Mouse (Mus musculus): ENCODE measurements around the gene Sfxn2.
"Not testable (repeated sequence)": the region's sequence is repeated elsewhere in the genome, so short reads cannot be mapped to it uniquely, and the experiment has no call there.

Sfxn2 gene

DNA sequence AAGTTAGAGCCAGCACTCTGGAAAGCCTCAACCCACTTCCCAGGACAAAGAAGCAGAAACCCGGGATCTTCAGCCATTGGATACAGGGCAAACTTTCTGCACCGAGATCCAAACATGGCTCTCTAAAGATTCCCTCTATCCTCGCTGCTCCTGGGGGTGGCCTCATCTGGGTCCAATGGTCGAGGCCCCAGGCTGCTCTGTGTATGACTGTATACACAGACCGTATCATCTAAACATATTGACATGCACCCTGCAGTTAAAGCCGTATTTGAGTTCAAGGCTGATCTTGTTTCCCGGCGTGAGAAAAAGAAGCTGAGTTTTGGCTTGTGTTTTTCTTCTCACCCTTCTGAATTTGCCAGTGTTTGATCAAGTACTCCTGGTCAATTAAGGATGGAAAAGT lies 30.4 kb upstream of the Sfxn2 start:
- no peak for DNase-seq (ENCODE audit: low read depth, low spot score)

DNA sequence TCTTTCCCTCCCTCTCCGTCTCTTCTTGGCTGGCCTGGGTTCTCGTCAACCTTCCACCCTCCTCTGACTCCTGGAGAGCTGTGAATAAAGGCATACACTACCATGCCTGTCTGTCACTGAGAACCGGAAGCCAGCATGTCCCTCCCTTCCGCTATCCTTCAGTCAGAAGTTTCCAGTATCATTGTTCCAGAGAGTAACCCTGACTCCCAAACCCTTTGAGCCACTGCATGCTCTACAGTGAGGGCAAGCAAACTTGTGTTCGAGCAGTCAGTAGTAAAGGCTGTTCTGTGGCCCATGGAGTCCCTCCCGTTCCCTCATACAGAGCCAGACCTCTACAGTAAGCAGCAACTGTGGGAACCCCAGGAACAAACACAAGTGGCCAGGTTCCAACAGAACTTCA lies 25.6 kb upstream of the Sfxn2 start:
- no peak for DNase-seq (ENCODE audit: low read depth, low spot score)

DNA sequence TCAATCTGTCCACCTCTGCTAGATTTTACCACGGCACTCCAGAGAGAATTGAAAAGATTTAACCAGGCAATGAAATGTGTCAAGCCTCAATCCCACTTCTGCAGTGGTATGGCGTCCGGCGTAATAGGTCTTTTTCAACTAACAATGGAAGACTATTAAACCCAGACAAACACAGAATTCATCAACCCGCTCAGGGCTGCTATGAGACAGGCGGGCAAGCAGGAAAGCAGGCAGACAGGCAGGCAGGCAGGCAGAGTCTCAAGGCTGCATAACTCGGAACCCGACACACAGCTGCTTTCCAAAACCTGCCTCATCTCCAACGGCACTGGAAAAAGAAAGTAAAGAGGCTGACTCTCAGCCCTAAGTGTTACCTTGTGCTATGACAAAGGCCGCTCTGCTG lies 25.1 kb upstream of the Sfxn2 start:
- no peak for DNase-seq (ENCODE audit: low read depth, low spot score)

DNA sequence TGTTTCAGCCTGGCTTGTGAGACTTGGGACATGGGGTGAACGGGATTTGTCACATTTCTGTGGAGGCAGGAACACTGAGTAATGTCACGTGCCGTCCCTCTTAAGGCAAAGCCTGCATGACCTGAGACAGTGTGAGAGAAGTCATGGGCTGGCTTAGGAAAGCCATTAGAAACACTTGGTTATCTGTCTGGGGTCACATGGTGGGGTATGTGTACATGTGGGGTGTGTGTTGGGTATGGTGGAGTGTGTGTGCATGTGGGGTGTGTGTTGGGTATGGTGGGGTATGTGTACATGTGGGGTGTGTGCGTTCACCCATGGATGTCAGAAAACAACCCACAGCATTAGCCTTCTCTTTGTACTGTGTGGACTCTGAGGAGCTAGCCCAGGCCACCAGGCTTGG lies 22.8 kb upstream of the Sfxn2 start:
- no peak for DNase-seq (ENCODE audit: low read depth, low spot score)

DNA sequence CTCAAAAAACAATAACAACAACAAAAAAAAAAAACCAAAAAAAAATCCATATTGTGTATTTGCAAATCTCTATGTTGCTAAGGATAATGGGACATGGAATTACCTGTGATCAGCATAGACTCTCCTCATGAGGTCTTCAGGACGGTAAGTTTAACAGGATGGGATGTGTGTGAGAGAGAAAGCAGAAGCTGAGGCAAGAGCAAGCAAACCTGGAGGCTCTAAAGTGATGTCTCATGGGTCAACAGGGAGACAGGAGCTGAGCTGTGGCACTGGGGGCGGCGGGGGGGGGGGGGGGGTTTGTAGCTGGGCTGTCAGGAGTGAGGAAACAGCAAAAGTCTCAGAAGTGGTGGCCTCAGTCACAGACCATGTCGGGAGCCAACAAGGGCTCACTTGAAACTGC lies 20.7 kb upstream of the Sfxn2 start:
- DNase-seq (ENCODE audit: low read depth, low spot score) = no peak

DNA sequence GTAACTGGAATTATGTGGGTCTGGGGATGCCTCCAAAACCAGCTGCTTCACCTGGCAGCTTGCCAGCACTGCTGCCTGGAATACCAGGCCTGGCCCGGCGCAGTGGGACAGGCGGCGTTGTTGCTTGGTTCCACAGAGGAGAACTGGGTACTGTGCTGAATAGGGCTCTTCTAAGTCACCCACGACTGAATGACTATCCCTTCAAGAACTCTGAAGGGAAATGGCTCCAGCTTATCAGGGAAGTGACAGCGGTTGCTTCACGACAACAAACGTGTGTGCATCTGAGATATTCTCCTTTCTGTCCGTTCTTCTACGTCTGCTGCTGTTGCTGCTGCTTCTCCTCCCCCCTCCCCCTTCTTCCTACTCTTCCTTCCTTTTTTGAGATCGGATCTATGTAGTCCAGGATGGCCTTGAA lies 19.6 kb upstream of the Sfxn2 start:
- DNase-seq (ENCODE audit: low read depth, low spot score) = peak; percentile 36

DNA sequence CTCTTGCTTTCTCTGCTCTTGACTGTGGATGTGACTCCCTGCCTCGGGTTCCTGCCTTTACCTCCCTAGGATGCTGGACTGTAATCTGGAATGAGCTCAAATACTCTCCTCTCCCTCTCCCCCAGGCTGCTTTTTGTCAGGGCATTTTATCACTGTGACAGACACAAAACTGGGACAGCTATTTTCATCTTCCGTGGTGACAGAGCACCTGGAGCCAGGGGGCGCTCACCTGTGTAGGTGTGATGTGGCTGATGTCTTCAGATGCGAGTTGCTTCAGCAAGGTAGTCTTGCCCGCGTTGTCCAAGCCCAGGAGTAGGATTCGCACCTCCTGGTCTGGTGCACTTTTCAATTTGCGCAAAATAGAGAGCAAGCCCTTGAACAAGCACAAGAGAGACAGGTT lies 15.2 kb upstream of the Sfxn2 start:
- DNase-seq (ENCODE audit: low read depth, low spot score) = no peak

DNA sequence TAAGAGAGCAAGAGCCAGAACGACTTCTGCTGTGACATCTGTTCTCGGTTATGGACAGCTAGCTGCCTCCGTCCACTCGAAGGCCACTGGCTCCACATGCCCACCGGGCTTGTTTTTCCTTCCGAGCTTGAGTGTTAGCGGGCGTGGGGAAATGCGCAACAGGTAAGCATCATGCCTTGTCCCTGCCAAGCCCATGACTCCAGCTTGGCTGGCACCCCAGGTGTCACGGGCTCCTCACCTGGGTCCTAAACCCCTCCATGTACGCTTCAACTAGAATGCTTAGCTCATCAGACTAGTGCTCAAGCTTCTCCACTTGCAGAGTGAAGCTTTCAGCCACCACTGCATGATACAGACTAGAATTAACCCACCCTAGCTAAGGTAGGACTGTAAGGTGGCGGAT lies 14.5 kb upstream of the Sfxn2 start:
- no peak for DNase-seq (ENCODE audit: low read depth, low spot score)

DNA sequence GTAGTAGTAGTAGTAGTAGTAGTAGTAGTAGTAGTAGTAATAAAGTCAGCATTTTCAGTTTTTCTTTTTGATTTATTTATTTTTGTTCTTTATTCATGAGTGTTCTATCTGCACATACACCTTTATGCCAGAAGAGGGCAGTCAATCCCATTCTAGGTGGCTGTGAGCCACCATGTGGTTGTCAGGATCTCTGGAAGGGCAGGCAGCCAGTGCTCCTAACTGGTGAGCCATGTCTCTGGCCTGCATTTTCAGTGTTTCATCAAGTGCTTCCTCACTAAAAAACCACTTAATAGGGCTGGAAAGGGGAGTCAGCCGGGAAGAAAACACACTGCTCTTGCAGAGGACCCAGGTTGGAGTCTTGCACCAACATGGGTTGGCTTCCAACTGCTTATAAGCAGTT lies 11.0 kb upstream of the Sfxn2 start:
- DNase-seq (ENCODE audit: low read depth, low spot score) = peak; percentile 35

DNA sequence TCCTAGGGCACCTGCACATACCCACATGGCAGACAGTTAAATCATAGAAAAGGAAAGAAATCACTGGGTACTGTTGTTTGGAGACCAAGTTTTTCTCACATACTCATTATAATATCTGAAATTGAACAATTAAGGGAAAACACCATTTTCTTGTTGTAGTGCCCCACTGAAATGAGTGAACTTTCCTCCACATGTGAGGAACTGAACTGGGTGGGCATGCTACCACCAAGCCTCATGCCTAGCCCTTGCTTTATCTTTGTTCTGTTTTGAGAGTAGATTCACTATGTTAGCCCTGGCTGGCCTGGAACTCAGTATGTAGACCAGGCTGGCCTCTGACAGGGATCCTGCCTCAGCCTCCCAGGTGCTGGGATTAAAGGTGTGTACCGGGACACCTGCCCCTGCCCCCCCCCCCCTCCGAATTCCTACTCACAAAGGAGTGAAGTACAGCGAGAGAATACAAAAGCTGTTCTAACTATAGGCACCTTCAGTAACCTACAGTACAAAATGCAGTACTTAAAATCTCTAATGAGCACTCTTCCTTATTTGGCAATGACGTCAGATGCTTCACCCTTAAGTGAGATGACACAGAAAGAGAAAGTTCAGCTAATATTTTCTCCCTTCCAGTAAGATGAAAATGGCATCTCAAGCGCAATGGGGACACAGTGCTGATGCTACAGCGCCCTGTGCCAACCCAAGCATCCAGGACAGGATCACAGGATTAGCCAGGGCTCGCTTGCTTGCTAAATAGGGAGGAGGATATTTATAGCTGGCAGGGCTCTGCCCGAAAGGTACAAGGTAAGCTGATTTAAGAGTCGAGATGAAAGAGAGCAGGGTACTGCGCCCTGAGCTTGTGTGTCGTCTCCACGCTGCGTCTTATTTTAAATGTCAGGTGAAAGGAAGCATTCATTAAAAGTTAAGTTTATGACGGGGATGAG lies 10.3 kb upstream of the Sfxn2 start:
- no peak for DNase-seq (ENCODE audit: low read depth, low spot score)

DNA sequence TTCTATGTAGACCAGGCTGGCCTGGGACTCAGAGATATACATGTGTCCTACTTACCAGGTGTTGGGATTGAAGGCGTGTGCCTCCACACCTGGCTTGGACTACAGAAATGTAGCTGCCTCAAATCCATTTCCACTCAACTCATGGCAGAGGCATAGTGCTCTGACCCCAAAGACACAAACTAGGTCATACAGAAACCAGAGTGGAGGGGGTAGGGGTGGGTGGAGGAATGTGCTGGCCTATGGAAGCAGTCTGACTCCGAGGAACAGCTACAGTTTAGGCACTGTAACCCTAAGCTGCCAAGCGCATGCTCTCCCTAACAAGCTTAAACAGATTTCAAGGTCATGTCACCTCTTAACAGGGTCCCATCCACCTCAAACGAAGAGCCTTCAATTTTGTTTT lies 9.6 kb upstream of the Sfxn2 start:
- no peak for DNase-seq (ENCODE audit: low read depth, low spot score)

DNA sequence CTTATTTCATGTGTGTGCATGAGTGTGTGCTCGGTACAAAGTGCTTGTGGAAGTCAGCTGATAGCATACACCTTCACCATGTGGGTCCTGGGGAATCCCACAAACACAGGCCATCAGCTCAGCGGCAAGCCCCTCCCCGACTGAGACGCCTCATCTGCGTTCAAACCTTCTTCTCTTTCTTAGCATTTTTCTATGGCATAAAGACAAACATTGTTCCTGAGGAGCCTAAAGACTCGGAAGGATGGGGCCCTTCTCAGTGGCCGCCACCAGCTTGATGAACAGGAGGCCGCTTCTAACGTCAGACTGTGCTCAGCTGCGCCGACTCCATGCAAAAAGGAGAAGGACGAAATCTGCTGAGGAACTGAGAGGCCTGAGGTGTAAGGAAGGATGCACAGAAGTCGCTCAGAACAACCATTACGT lies 9.1 kb upstream of the Sfxn2 start:
- no peak for DNase-seq (ENCODE audit: low read depth, low spot score)

DNA sequence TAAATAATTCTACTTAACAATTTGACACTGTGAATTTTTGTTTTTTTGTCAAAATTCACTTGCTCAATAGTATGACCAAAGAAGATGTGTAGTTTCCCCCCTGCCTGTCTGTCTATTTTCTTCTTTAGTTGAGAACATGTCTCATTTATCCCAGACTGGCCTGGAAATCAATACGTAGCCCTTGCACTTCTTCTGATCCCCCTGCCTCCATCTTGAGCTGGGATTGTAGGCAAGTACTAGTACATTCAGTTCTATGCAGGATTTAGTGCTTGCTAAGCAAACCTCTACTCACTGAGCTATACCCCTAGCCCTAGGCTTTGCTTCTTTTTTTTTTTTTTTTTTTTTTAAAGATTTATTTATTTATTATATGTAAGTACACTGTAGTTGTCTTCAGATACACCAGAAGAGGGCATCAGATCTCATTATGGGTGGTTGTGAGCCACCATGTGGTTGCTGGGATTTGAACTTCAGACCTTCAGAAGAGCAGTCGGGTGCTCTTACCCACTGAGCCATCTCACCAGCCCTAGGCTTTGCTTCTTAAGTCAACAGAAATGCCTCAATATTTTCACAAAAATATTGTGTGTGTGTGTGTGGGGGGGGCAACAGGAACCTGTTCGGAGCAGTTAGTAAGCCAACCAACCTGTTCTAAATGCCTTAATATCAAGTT lies 1.8 kb upstream of the Sfxn2 start:
- DNase-seq (ENCODE audit: low read depth, low spot score) = not testable (repeated sequence)

DNA sequence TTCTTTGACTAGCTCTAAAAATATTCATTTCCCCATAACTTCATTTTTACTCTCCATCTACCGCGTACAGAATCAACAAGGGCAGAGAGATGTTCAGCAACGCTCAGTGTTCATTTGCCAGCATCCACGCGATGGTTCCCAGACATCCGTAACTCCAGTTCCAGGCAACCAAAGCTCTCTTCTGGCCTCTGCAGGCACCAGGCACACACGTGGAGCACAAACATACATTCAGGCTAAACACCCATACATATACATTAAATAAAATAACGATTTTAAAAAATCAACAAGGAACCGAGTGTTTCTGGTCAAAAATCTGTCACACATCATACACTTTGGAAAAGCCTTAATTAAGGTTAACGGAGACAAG lies 1.3 kb upstream of the Sfxn2 start:
- no peak for DNase-seq (ENCODE audit: low read depth, low spot score)

DNA sequence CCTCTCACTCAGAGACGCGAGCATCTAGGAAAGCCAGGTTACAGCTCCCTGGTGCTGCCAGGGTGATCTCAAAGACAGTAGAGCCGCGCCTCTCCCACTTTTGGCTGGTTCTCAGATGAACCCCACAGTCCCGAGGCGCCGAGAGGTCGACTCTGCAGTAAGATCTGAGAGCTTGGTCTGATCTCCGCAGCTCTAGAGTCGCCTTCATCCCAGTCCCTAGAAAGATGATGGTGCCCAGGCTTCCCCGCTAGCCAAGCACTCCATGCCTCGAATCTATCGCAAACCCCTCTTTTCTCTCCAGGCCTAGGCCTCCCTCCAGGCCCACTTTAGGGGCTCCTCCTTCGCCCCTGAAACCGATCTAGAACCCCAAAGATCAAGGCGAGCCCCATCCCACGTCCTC lies 617 bp upstream of the Sfxn2 start:
- peak; percentile 17 for DNase-seq (ENCODE audit: low read depth, low spot score)

DNA sequence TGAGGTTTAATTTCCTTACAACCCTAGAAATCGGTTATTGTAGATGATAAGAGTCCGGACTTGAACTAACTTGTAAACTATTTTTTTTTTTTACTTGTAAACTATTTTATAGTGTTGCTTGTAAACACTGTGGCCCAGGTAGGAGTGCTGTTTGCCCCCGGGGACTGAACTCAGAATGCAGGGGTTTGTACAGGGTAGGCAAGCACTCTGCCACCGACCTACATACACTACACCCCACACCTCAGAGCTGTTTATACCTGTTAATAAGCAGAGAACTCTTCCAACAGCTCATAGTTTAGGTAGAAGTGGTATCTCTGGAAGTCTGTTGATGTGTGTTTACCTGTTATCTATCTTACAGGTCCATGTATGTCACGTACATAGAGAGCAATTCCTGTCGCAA lies 825 bp downstream of the Sfxn2 start:
- DNase-seq (ENCODE audit: low read depth, low spot score) = no peak

DNA sequence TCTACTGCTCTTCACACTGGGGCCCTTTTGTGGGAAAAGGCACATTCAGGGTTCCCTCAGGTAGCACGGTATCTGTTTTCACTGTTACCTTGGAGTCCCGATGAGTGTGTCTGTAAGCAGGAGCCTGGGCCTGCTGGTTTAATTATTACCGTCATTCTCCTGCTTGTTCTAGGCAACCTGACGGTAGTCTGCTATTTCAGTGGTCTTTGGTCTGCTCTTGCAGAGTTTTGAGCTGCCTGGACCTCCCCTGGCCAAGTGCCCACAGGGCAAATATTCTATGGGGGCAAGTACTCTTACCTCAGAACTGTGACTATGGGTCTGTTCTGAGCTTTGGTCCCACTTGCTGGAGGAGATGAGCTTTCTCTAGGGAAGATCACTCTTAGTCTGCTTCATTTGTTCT lies 2.0 kb downstream of the Sfxn2 start:
- no peak for DNase-seq (ENCODE audit: low read depth, low spot score)

DNA sequence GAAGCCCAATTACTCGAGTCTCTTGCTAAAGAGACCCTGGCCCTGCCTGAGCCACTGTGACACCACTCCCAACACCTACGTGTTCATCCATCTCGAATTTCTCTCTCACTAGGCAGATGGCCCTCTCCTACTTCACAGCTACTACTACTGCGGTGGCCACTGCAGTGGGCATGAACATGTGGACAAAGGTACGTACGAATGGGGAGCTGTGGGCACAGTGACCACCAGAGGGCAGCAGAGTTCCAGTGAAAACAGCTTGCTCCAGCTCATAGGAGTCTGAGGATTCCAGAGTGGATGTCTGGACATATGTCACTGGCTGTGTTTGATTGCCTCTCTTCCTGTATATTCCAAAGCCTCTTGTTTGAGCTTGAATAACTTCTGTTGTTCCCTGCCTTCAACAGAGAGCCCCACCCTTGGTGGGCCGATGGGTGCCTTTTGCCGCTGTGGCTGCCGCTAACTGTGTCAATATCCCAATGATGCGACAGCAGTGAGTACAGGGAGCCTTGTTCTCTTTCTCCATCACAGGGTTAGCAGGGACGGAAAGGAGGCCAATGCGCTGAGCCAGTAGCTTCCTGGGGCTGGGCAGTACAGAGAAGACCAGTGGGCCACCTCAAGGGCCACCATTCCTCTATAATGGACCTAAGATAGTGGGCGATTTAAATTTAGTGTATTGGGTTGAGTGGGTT lies 14.8 kb downstream of the Sfxn2 start:
- peak; percentile 62 for DNase-seq (ENCODE audit: low read depth, low spot score)

DNA sequence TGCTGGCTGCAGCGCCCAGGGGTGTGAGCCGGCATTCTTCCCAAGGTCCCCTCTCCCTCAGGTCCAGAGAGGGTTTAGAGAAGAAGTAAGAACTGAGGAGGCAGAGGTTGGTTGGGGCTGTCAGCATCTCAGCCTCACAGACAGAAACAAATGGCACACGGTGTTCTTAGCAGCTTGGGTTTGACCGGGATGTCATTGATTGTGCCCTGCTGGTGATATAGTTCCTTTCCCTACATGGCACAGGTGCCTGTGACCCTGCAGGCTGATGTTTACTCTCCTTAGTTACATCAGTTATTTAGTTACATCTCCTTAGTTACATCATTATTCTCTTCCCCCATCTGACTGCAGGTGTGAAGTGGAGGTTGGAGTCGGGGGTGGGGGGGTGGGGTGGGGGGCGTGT lies 18.4 kb downstream of the Sfxn2 start:
- DNase-seq (ENCODE audit: low read depth, low spot score) = no peak

DNA sequence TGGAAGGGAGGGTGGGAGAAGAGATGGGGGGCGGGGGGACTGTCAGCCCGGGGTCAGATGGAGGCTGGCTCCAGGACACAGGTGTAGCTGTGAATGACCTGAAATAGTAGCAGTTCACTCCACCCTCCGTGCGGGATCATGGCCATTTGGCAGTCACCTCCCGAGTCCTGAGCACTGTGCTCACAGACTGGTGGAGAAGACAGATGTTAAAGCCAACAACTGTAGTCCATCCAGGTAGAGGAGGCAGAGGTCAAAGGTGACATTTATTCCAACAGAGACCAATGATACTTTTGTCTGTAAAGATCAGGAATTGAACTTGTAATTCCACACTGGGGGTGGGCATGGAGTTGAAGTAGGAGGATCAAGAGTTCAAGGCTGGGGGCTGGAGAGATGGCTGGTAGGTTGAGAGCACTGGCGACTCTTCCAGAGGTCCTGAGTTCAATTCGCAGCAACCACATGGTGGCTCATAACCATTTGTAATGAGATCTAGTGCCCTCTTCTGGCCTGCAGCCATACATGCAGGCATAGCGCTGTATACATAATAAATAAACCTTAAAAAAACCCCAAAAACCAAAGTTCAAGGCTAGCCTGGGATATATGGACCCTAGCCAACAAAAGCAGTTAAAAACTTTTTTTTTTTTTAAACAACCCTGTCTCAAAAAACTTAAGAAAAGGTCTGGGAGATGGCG lies 19.7 kb downstream of the Sfxn2 start:
- no peak for DNase-seq (ENCODE audit: low read depth, low spot score)

DNA sequence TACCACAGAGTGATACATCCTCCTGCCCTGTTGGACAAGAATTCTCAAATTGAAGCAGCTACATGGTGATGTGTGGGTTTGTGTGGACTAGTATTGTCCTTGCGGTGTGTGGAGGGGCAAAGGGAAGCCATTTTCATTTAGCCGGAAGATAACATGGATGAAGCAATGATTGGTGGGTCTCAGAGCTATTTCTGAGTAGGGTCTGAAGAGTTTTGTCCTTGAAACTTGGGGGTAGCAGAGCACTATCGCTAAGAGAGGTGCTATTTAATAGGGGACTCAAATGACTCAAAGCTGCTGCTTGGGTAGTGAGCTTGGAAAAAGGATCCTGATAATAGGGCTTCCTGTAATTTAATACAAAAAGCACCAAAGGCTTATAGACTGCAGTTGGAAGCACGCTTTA lies 25.0 kb downstream of the Sfxn2 start:
- DNase-seq (ENCODE audit: low read depth, low spot score) = no peak

DNA sequence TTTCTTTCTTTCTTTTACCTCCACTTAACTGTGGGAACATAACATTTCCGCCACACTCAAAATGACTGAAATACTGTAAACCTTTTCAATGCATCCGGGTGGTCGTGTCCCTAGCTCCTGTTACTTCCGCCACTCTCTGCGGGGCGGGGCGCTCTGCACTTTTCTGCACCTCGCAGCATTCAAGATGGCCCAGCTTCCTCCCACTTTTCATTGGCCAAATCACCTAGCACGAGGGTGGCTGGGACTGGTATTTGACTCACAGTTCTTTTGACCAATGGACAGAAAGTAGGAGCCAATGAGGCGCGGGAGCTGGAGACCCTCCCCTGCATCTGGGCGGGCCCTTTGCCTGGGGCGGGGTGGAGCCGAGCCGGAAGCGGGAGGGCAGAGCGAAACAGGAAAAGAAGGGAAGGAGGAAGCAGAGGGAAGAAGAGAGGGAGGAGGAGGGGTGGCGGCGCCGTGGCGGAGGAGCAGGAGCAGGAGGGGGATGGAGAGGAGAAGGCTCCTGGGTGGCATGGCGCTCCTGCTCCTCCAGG lies 25.6 kb downstream of the Sfxn2 start, which contains the start of gene Wbp1l:
TSS of gene Wbp1l (plus strand) at position 365 of the 533 bp plus-strand sequence.
- peak; percentile 87 for DNase-seq (ENCODE audit: low read depth, low spot score)

Measured in c-Kit-negative CD71-positive TER-119-positive erythroid progenitor cells, embryonic 14.5 days (primary cell).